Comparison of ENCODE assay signal across 7 mouse cellular contexts in the genomic region with DNA sequence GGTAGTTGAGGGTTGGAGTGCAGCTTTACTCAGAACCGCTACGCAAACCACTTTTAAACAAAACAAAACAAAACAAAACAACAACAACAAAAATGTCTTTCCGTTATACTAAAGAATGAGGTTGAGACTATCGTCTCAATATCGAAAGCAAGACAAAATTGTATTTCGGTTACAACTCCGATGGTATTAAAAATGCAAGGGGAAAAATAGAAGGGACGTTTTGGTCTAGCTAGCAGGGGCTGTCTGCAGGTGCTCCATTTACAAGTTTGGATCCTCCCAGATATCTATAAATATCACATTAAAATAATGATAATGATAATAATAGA. TPM values are rescaled to one million over a fixed set of nuclear protein-coding genes. Genes with fewer than 3 reads are reported as not detected.
DNase-seq lines count a peak whose midpoint lies in the region; ATAC-seq and TF ChIP-seq lines count a peak whose summit lies in the region.

Gene Cd1d1, minus strand, starts transcription at position 27 of the 326 bp plus-strand sequence.

- H3K9me3 ChIP-seq in lung, postnatal 0 days (ENCODE audit: low read length): no peaks in the 10 kb centered on the region
- no peaks in the 10 kb centered on the region for H3K9me3 ChIP-seq in embryonic facial prominence, embryonic 12.5 days

- H3K36me3 ChIP-seq in lung, postnatal 0 days (ENCODE audit: insufficient read depth, low read length): no peaks in the 10 kb centered on the region
- no peaks in the 10 kb centered on the region for H3K36me3 ChIP-seq in embryonic facial prominence, embryonic 12.5 days

- no peak for ATAC-seq in lung, postnatal 0 days
- no peak for ATAC-seq in embryonic facial prominence, embryonic 12.5 days (ENCODE audit: insufficient number of reproducible peaks, insufficient read depth, low FRiP score, low TSS enrichment)
- no peak for ATAC-seq in inflammation-experienced regulatory T-cells, adult 6 months
- ATAC-seq in monocyte, adult 5-6 weeks (replicated peaks; ENCODE audit: insufficient number of reproducible peaks, low FRiP score, low TSS enrichment, poor library complexity, severe bottlenecking): no peak

- H3K4me2 ChIP-seq in lung, postnatal 0 days (replicated peaks; ENCODE audit: low read depth, low read length): peak within 1 kb of the TSS; percentile 75
- H3K4me2 ChIP-seq in embryonic facial prominence, embryonic 12.5 days (replicated peaks): peak within 1 kb of the TSS; percentile 59

- TF ChIP-seq EP300 in lung, postnatal 0 days (IDR thresholded peaks at IDR 0.05): 0 out of 2 replicates have a peak, but pooled peaks have one; percentile 8

- DNase-seq in lung, postnatal 0 days (ENCODE audit: low spot score): no peak
- DNase-seq in lung, postnatal 10 days: no peak
- no peak for DNase-seq in layer of hippocampus, adult 9-10 months (ENCODE audit: low spot score)
- DNase-seq in thymus, postnatal 10 days (ENCODE audit: low spot score in 2 of 2): no peak

- 16% methylated on average over 8 of the region's 8 CpGs for WGBS in lung, postnatal 0 days
- WGBS in embryonic facial prominence, embryonic 12.5 days: 41% methylated on average over 8 of the region's 8 CpGs

- no peaks in the 10 kb centered on the region for H3K27me3 ChIP-seq in lung, postnatal 0 days (replicated peaks; ENCODE audit: insufficient read depth, low read length)
- H3K27me3 ChIP-seq in embryonic facial prominence, embryonic 12.5 days: no peaks in the 10 kb centered on the region

- peak within 1 kb of the TSS; percentile 54 for H3K4me3 ChIP-seq in lung, postnatal 0 days (ENCODE audit: low read depth, low read length)
- peak within 1 kb of the TSS; percentile 53 for H3K4me3 ChIP-seq in embryonic facial prominence, embryonic 12.5 days

- peak within 1 kb of the TSS; percentile 52 for H3K9ac ChIP-seq in lung, postnatal 0 days (replicated peaks; ENCODE audit: low read depth)
- peak within 1 kb of the TSS; percentile 72 for H3K9ac ChIP-seq in embryonic facial prominence, embryonic 12.5 days

- H3K27ac ChIP-seq in lung, postnatal 0 days (ENCODE audit: low read length): peak within 1 kb of the TSS; percentile 76
- peak within 1 kb of the TSS; percentile 92 for H3K27ac ChIP-seq in embryonic facial prominence, embryonic 12.5 days

- no peak for TF ChIP-seq CTCF in lung, postnatal 0 days (IDR thresholded peaks at IDR 0.05)

- H3K4me1 ChIP-seq in lung, postnatal 0 days (ENCODE audit: insufficient read depth, low read depth, low read length): no peaks in the 10 kb centered on the region
- peaks cover 5% of the 10 kb centered on the region; the same call in 1 of the 2 replicates for H3K4me1 ChIP-seq in embryonic facial prominence, embryonic 12.5 days

RNA-seq across cellular contexts. Expression of gene Cd1d1, which starts in this region (rescaled TPM):
- 20.0 and 25.1 TPM in 2 replicates for polyA plus RNA-seq in lung, postnatal 0 days (2015; fragmentation: Nextera tagmentation; extraction: Ambion mirVana)
- polyA plus RNA-seq in embryonic facial prominence, embryonic 12.5 days (2016; fragmentation: Nextera tagmentation; extraction: Ambion mirVana): 63.9 and 66.6 TPM in 2 replicates
- polyA plus RNA-seq in inflammation-experienced regulatory T-cells, adult 6 months (2017; shearing (Covaris generic)): 100 to 1,000 TPM in 2 of 3 experiments, 10 to 100 TPM in 1; 74.0 to 177 (median 124) TPM
- total RNA-seq in monocyte, adult 5-6 weeks (2017): 14.4 to 31.8 TPM (median 31.4 TPM) in 3 replicates
